Mouse (Mus musculus) neural tube, embryonic 14.5 days (tissue): ENCODE results near the gene Olfr315. TPM values are rescaled to one million over a fixed set of nuclear protein-coding genes. Genes with fewer than 3 reads are reported as not detected.
"Not testable (repeated sequence)": the region's sequence is repeated elsewhere in the genome, so short reads cannot be mapped to it uniquely, and the experiment has no call there.

Experiments
- ATAC-seq: fragments of 200-750 bp; cut with Nextera tagmentation; 2 replicates; pipeline ENCODE4 v1.8.0; 2017; ENCODE audit warnings: low read depth, mild to moderate bottlenecking, moderate TSS enrichment, moderate library complexity
- H3K27ac ChIP-seq: fragments of 300-500 bp; sonication (generic); 2 replicates; pipeline ENCODE4 v1.5.1; 2014; ENCODE audit warnings: low read depth, mild to moderate bottlenecking, control low read depth, low read length, moderate library complexity, mixed read lengths
- H3K27me3 ChIP-seq: fragments of 300-500 bp; sonication (generic); 2 replicates; pipeline ENCODE4 v1.6.1; 2014; ENCODE audit warnings: low read length; ENCODE audit not compliant: control insufficient read depth, insufficient read depth
- H3K36me3 ChIP-seq: fragments of 300-500 bp; sonication (generic); 2 replicates; pipeline ENCODE4 v1.6.1; 2014; ENCODE audit warnings: low read length, mixed read lengths; ENCODE audit not compliant: control insufficient read depth, insufficient read depth
- H3K4me1 ChIP-seq: fragments of 300-500 bp; sonication (generic); 2 replicates; pipeline ENCODE4 v1.6.1; 2014; ENCODE audit warnings: low read length; ENCODE audit not compliant: control insufficient read depth, insufficient read depth
- H3K4me2 ChIP-seq: fragments of 300-500 bp; sonication (generic); 2 replicates; pipeline ENCODE4 v1.6.1; 2014; ENCODE audit warnings: mild to moderate bottlenecking, low read depth, low read length, control low read depth
- H3K4me3 ChIP-seq: fragments of 300-500 bp; sonication (generic); 2 replicates; pipeline ENCODE4 v1.5.1; 2014; ENCODE audit warnings: low read depth, low read length, control low read depth, mixed read lengths
- H3K9ac ChIP-seq: fragments of 300-500 bp; sonication (generic); replicated peaks from 2 replicates; pipeline ENCODE4 v1.6.1; 2014; ENCODE audit warnings: low read depth, mild to moderate bottlenecking, control low read depth, low read length, mixed read lengths
- H3K9me3 ChIP-seq: fragments of 300-500 bp; sonication (generic); 2 replicates; pipeline ENCODE4 v1.6.1; 2016; ENCODE audit warnings: low read length; ENCODE audit not compliant: control insufficient read depth
- WGBS: fragments of 180-500 bp; shearing (Covaris S2); extraction: QIAGEN DNeasy Blood & Tissue Kit; methylation state at CpG from one replicate; pipeline ENCODE4 v1.1.7; 2014; 5-methylcytosine and 5-hydroxymethylcytosine counted together
- polyA plus RNA-seq: library from polyadenylated mRNA; unstranded; fragments of >200 nt; fragmentation: Nextera tagmentation; extraction: Ambion mirVana; gene quantifications from 2 replicates; pipeline ENCODE4 v1.2.1, GENCODE M21; 2014

Olfr315 gene
- polyA plus RNA-seq, 1 experiment from 2014 or later = not detected

- Histone ChIP-seq H3K36me3 (no peaks in the 10 kb centered on the region), H3K4me1 (peaks cover 7% of the 10 kb centered on the region; the same call in 1 of the 2 replicates), H3K4me3 (no peak overlapping the region), H3K9me3 (no peaks in the 10 kb centered on the region), H3K27me3 (no peaks in the 10 kb centered on the region), H3K27ac (no peak overlapping the region), H3K4me2 (no peak overlapping the region), H3K9ac (no peak overlapping the region)
- ATAC-seq = no peak
- 79% methylated on average over 4 of the region's 4 CpGs for WGBS
Measured at GRCm38 (mm10) chr11:58803871-58804270, 30.9 kb downstream of the Olfr315 start.

- Histone ChIP-seq H3K36me3 (no peaks in the 10 kb centered on the region), H3K9me3 (no peaks in the 10 kb centered on the region), H3K27me3 (no peaks in the 10 kb centered on the region), H3K27ac (no peak overlapping the region), H3K9ac (no peak overlapping the region), H3K4me1 (peaks cover 7% of the 10 kb centered on the region; the same call in 1 of the 2 replicates), H3K4me3 (no peak overlapping the region), H3K4me2 (no peak overlapping the region)
- 94% methylated on average over 2 of the region's 2 CpGs for WGBS
- ATAC-seq = no peak
Measured at GRCm38 (mm10) chr11:58804393-58804792, 31.4 kb downstream of the Olfr315 start.

GRCm38 (mm10) chr11:58812001-58812400 is 39.0 kb downstream of the Olfr315 start:
- 3% methylated on average over 1 of the region's 1 CpGs for WGBS
- H3K27me3 ChIP-seq = no peaks in the 10 kb centered on the region
- no peak overlapping the region for H3K27ac ChIP-seq
- no peak overlapping the region for H3K4me2 ChIP-seq
- H3K4me3 ChIP-seq = no peak overlapping the region
- H3K36me3 ChIP-seq = no peaks in the 10 kb centered on the region
- no peaks in the 10 kb centered on the region for H3K4me1 ChIP-seq
- no peak for ATAC-seq
- no peaks in the 10 kb centered on the region for H3K9me3 ChIP-seq
- H3K9ac ChIP-seq = no peak overlapping the region

GRCm38 (mm10) chr11:58814700-58815099 is 41.7 kb downstream of the Olfr315 start, which contains the start of gene Olfr313:
Olfr313 (plus strand) TSS chr11:58815000.
- not testable (repeated sequence) for H3K4me1 ChIP-seq, H3K27me3 ChIP-seq, H3K4me3 ChIP-seq, H3K27ac ChIP-seq, H3K9me3 ChIP-seq, H3K36me3 ChIP-seq, H3K4me2 ChIP-seq, ATAC-seq, H3K9ac ChIP-seq
- 70% methylated on average over 1 of the region's 1 CpGs for WGBS

GRCm38 (mm10) chr11:58815676-58816075 is 42.7 kb downstream of the Olfr315 start:
- Histone ChIP-seq H3K27me3 (no peaks in the 10 kb centered on the region), H3K27ac (no peak overlapping the region), H3K4me2 (no peak overlapping the region), H3K9ac (no peak overlapping the region), H3K9me3 (no peaks in the 10 kb centered on the region), H3K4me3 (no peak overlapping the region), H3K4me1 (no peaks in the 10 kb centered on the region), H3K36me3 (no peaks in the 10 kb centered on the region)
- no peak for ATAC-seq
- WGBS = 89% methylated on average over 1 of the region's 1 CpGs

GRCm38 (mm10) chr11:58828937-58829336 is 55.9 kb downstream of the Olfr315 start, which contains the start of gene Olfr312:
Olfr312 (plus strand) TSS chr11:58829237.
- H3K36me3 ChIP-seq, ATAC-seq: not testable (repeated sequence)

GRCm38 (mm10) chr11:58829764-58830163 is 56.8 kb downstream of the Olfr315 start:
- WGBS = 84% methylated on average over 3 of the region's 3 CpGs
- no peaks in the 10 kb centered on the region for H3K4me1 ChIP-seq
- H3K36me3 ChIP-seq = no peaks in the 10 kb centered on the region
- H3K9me3 ChIP-seq = no peaks in the 10 kb centered on the region
- H3K27ac ChIP-seq = no peak overlapping the region
- no peak overlapping the region for H3K4me3 ChIP-seq
- no peaks in the 10 kb centered on the region for H3K27me3 ChIP-seq
- H3K4me2 ChIP-seq = no peak overlapping the region
- ATAC-seq = no peak
- H3K9ac ChIP-seq = no peak overlapping the region

More at GRCm38 (mm10) chr11:58828937-58829336, 55.9 kb downstream of the Olfr315 start, which contains the start of gene Olfr312:
- not testable (repeated sequence) for H3K9ac ChIP-seq, H3K27ac ChIP-seq, H3K4me2 ChIP-seq, H3K9me3 ChIP-seq, H3K27me3 ChIP-seq, H3K4me1 ChIP-seq, H3K4me3 ChIP-seq

Other genes starting within 250 kb of the Olfr315 start
- gene Olfr330, start 238.4 kb upstream of the Olfr315 start, polyA plus RNA-seq = 0.39 TPM in 1 of 2 replicates, not detected in the other
- 0.08 and 0.16 TPM in 2 replicates for gene Olfr329-ps, start 226.8 kb upstream of the Olfr315 start, polyA plus RNA-seq
- gene Olfr328, start 217.6 kb upstream of the Olfr315 start, polyA plus RNA-seq = 0.12 and 0.18 TPM in 2 replicates
- gene Olfr224, start 202.6 kb upstream of the Olfr315 start, polyA plus RNA-seq = 0.13 TPM in 1 of 2 replicates, not detected in the other
- gene Olfr325, start 195.5 kb upstream of the Olfr315 start, polyA plus RNA-seq = not detected in 2 replicates
- 0.15 and 0.42 TPM in 2 replicates for gene Olfr324, start 178.1 kb upstream of the Olfr315 start, polyA plus RNA-seq
- gene 2210407C18Rik, start 157.1 kb upstream of the Olfr315 start, polyA plus RNA-seq = not detected in 2 replicates
- not detected in 2 replicates for gene Olfr323, start 142.7 kb upstream of the Olfr315 start, polyA plus RNA-seq
- 0.15 and 0.21 TPM in 2 replicates for gene Trim58, start 132.7 kb upstream of the Olfr315 start, polyA plus RNA-seq
- gene Olfr322, start 114.4 kb upstream of the Olfr315 start, polyA plus RNA-seq = not detected in 2 replicates
- gene Olfr320, start 92.1 kb upstream of the Olfr315 start, polyA plus RNA-seq = not detected in 2 replicates
- not detected in 2 replicates for gene Olfr319, start 74.0 kb upstream of the Olfr315 start, polyA plus RNA-seq
- gene Olfr318, start 49.2 kb upstream of the Olfr315 start, polyA plus RNA-seq = not detected in 2 replicates
- gene Olfr317, start 34.0 kb upstream of the Olfr315 start, polyA plus RNA-seq = 0.48 and 0.63 TPM in 2 replicates
- not detected in 2 replicates for gene Olfr316, start 20.5 kb upstream of the Olfr315 start, polyA plus RNA-seq
- not detected in 2 replicates for gene Olfr314, start 9.8 kb downstream of the Olfr315 start, polyA plus RNA-seq
- 6.9 and 13.2 TPM in 2 replicates for gene Fam183b, start 28.8 kb downstream of the Olfr315 start, polyA plus RNA-seq
- gene Olfr313, start 41.8 kb downstream of the Olfr315 start, polyA plus RNA-seq = not detected in 2 replicates
- gene Olfr312, start 56.0 kb downstream of the Olfr315 start, polyA plus RNA-seq = not detected in 2 replicates
- not detected in 2 replicates for gene Olfr311, start 66.1 kb downstream of the Olfr315 start, polyA plus RNA-seq
- 28.5 and 30.4 TPM in 2 replicates for gene Gm12258, start 74.0 kb downstream of the Olfr315 start, polyA plus RNA-seq
- 12.3 and 14.8 TPM in 2 replicates for gene 2810021J22Rik, start 94.0 kb downstream of the Olfr315 start, polyA plus RNA-seq
- gene Zfp39, start 131.0 kb downstream of the Olfr315 start, polyA plus RNA-seq = 10.2 and 10.6 TPM in 2 replicates
- not detected in 2 replicates for gene Btnl10, start 144.7 kb downstream of the Olfr315 start, polyA plus RNA-seq
- gene Rnf187, start 165.7 kb downstream of the Olfr315 start, polyA plus RNA-seq = 661 and 689 TPM in 2 replicates
- 115 and 117 TPM in 2 replicates for gene Hist3h2ba, start 175.7 kb downstream of the Olfr315 start, polyA plus RNA-seq
- gene Hist3h2a, start 181.5 kb downstream of the Olfr315 start, polyA plus RNA-seq = 80.7 and 98.2 TPM in 2 replicates
- gene Trim17, start 181.5 kb downstream of the Olfr315 start, polyA plus RNA-seq = 0.80 and 1.5 TPM in 2 replicates
- gene Trim11, start 204.9 kb downstream of the Olfr315 start, polyA plus RNA-seq = 20.4 TPM in 2 replicates